Mouse (Mus musculus) CH12.LX (cell line): ENCODE measurements at regions not wholly inside any gene's neighbourhood (a gene's known extent, or its start where the extent isn't known, plus 50 kb on each side); places are given as distances from the start of the nearest gene placed in this dataset.

Experiments
- DNase-seq: peaks from one replicate; pipeline ENCODE4 v3.0.0-alpha.2; 2013; ENCODE audit errors: extremely low read depth
- H3K27ac ChIP-seq: 2 replicates; pipeline ENCODE4 v1.5.1; 2012; ENCODE audit warnings: low read depth, mild to moderate bottlenecking, control low read depth, moderate library complexity; ENCODE audit not compliant: insufficient read depth
- H3K27me3 ChIP-seq: replicated peaks from 2 replicates; pipeline ENCODE3; 2012; ENCODE audit warnings: inconsistent platforms
- H3K36me3 ChIP-seq, 2 experiments: replicated peaks in 1 of 2; 2 replicates each; pipeline versions ENCODE3 to v1.6.1; 2012; ENCODE audit warnings: inconsistent platforms in 1 of 2, low read length in 1 of 2, mild to moderate bottlenecking in 1 of 2, mixed read lengths in 1 of 2, moderate library complexity in 1 of 2; ENCODE audit not compliant: control insufficient read depth in 1 of 2, insufficient read depth in 1 of 2
- H3K4me1 ChIP-seq, 2 experiments: 2 replicates each; pipeline ENCODE4 v1.6.1; 2012; ENCODE audit warnings: inconsistent platforms in 1 of 2, moderate library complexity in 1 of 2; ENCODE audit not compliant: insufficient read depth in 2 of 2, control insufficient read depth in 1 of 2
- H3K4me2 ChIP-seq: 2 replicates; pipeline ENCODE4 v1.6.1; 2012; ENCODE audit warnings: low read depth, mild to moderate bottlenecking, control low read depth; ENCODE audit not compliant: poor library complexity, insufficient read depth, severe bottlenecking
- H3K4me3 ChIP-seq, 3 experiments: fragments of 150-350 bp in 1 of 3; sonication (generic) in 1 of 3; replicated peaks in 1 of 3; 2 replicates each; pipeline versions ENCODE3 to v1.5.1; 2011 to 2012; ENCODE audit warnings: low read depth in 2 of 3, low read length in 2 of 3, mild to moderate bottlenecking in 2 of 3, moderate library complexity in 2 of 3, control low read depth in 1 of 3, improper control_type of control experiment in 1 of 3, inconsistent platforms in 1 of 3, mixed read lengths in 1 of 3; ENCODE audit not compliant: poor library complexity in 1 of 3
- H3K79me2 ChIP-seq: replicated peaks from 2 replicates; pipeline ENCODE4 v1.6.1; 2012; ENCODE audit warnings: mild to moderate bottlenecking, moderate library complexity; ENCODE audit not compliant: control insufficient read depth, poor library complexity, insufficient read depth, severe bottlenecking; ENCODE audit errors: extremely low read depth
- H3K9ac ChIP-seq: 2 replicates; pipeline ENCODE4 v1.6.1; 2012; ENCODE audit warnings: low read depth, mild to moderate bottlenecking, control low read depth, moderate library complexity; ENCODE audit not compliant: insufficient read depth
- H3K9me3 ChIP-seq: replicated peaks from 2 replicates; pipeline ENCODE3; 2012; ENCODE audit warnings: low read length, inconsistent platforms, mixed read lengths
- CHD1 ChIP-seq: IDR thresholded peaks from 2 replicates; pipeline ENCODE4 v1.6.1; 2012; ENCODE audit warnings: low read depth, low read length, improper control_type of control experiment, inconsistent platforms
- CHD2 ChIP-seq: IDR thresholded peaks from 2 replicates; pipeline ENCODE4 v1.6.1; 2011; ENCODE audit warnings: low read length, improper control_type of control experiment
- CTCF ChIP-seq, 2 experiments: IDR thresholded peaks in 1 of 2; conservative IDR thresholded peaks in 1 of 2; 2 replicates each; pipeline ENCODE4 v1.5.1; 2011 to 2012; ENCODE audit warnings: low read depth in 2 of 2, low read length in 2 of 2, improper control_type of control experiment in 1 of 2, inconsistent platforms in 1 of 2, mild to moderate bottlenecking in 1 of 2, moderate library complexity in 1 of 2
- E2F4 ChIP-seq: IDR thresholded peaks from 2 replicates; pipeline ENCODE4 v1.6.1; 2011; ENCODE audit warnings: low read depth, low read length, improper control_type of control experiment; ENCODE audit not compliant: insufficient replicate concordance
- ELF1 ChIP-seq: IDR thresholded peaks from 2 replicates; pipeline ENCODE4 v1.6.1; 2014; ENCODE audit warnings: low read depth, mild to moderate bottlenecking, inconsistent platforms, low read length, improper control_type of control experiment
- HCFC1 ChIP-seq: IDR thresholded peaks from 2 replicates; pipeline ENCODE4 v1.6.1; 2012; ENCODE audit warnings: low read depth, mild to moderate bottlenecking, inconsistent platforms, low read length, improper control_type of control experiment
- IRF4 ChIP-seq: IDR thresholded peaks from 2 replicates; pipeline ENCODE4 v1.6.1; 2014; ENCODE audit warnings: low read depth, mild to moderate bottlenecking, inconsistent platforms, low read length, improper control_type of control experiment
- JUND ChIP-seq: conservative IDR thresholded peaks from 2 replicates; pipeline ENCODE4 v1.6.1; 2011; ENCODE audit warnings: low read depth, low read length, improper control_type of control experiment
- KAT2A ChIP-seq: IDR thresholded peaks from 2 replicates; pipeline ENCODE4 v1.6.1; 2012; ENCODE audit warnings: low read length, improper control_type of control experiment, inconsistent platforms; ENCODE audit not compliant: insufficient replicate concordance
- MAX ChIP-seq: IDR thresholded peaks from 2 replicates; pipeline ENCODE4 v1.6.1; 2011; ENCODE audit warnings: low read length, improper control_type of control experiment
- MEF2A ChIP-seq: IDR thresholded peaks from 2 replicates; pipeline ENCODE4 v1.6.1; 2014; ENCODE audit warnings: low read depth, mild to moderate bottlenecking, inconsistent platforms, low read length, improper control_type of control experiment, borderline replicate concordance
- MYC ChIP-seq: IDR thresholded peaks from 2 replicates; pipeline ENCODE4 v1.6.1; 2011; ENCODE audit warnings: low read depth, mild to moderate bottlenecking, improper control_type of control experiment, low read length
- NELFE ChIP-seq: IDR thresholded peaks from 2 replicates; pipeline ENCODE4 v1.6.1; 2011; ENCODE audit warnings: low read depth, low read length, improper control_type of control experiment
- NRF1 ChIP-seq: IDR thresholded peaks from 2 replicates; pipeline ENCODE4 v1.6.1; 2014; ENCODE audit warnings: low read depth, mild to moderate bottlenecking, inconsistent platforms, low read length, improper control_type of control experiment, moderate library complexity
- PAX5 ChIP-seq: IDR thresholded peaks from 2 replicates; pipeline ENCODE4 v1.6.1; 2012; ENCODE audit warnings: low read length, inconsistent platforms, mixed read lengths
- POLR2A ChIP-seq: IDR thresholded peaks from 2 replicates; pipeline ENCODE4 v1.6.1; 2011; ENCODE audit warnings: low read depth, mild to moderate bottlenecking, improper control_type of control experiment, low read length
- POLR2AphosphoS2 ChIP-seq: IDR thresholded peaks from 2 replicates; pipeline ENCODE4 v1.6.1; 2011; ENCODE audit warnings: low read depth, low read length, improper control_type of control experiment
- RAD21 ChIP-seq: IDR thresholded peaks from 2 replicates; pipeline ENCODE4 v1.6.1; 2011; ENCODE audit warnings: low read depth, mild to moderate bottlenecking, low read length, improper control_type of control experiment, moderate library complexity
- RCOR1 ChIP-seq: conservative IDR thresholded peaks from 2 replicates; pipeline ENCODE4 v1.6.1; 2012; ENCODE audit warnings: low read depth, mild to moderate bottlenecking, inconsistent platforms, low read length, improper control_type of control experiment
- SIN3A ChIP-seq: IDR thresholded peaks from 2 replicates; pipeline ENCODE4 v1.6.1; 2012; ENCODE audit warnings: low read length, improper control_type of control experiment, inconsistent platforms
- TBP ChIP-seq: conservative IDR thresholded peaks from 2 replicates; pipeline ENCODE4 v1.6.1; 2011; ENCODE audit warnings: low read depth, low read length, improper control_type of control experiment
- UBTF ChIP-seq: IDR thresholded peaks from 2 replicates; pipeline ENCODE4 v1.6.1; 2012; ENCODE audit warnings: low read depth, mild to moderate bottlenecking, inconsistent platforms, low read length, improper control_type of control experiment, moderate library complexity
- USF1 ChIP-seq: IDR thresholded peaks from 2 replicates; pipeline ENCODE4 v1.6.1; 2014; ENCODE audit warnings: low read depth, mild to moderate bottlenecking, inconsistent platforms, low read length, improper control_type of control experiment
- USF2 ChIP-seq: conservative IDR thresholded peaks from 2 replicates; pipeline ENCODE4 v1.6.1; 2011; ENCODE audit warnings: low read depth, low read length, improper control_type of control experiment
- ZC3H11A ChIP-seq: IDR thresholded peaks from 2 replicates; pipeline ENCODE4 v1.6.1; 2012; ENCODE audit warnings: low read depth, mild to moderate bottlenecking, inconsistent platforms, low read length, improper control_type of control experiment
- ZKSCAN1 ChIP-seq: IDR thresholded peaks from 2 replicates; pipeline ENCODE4 v1.6.1; 2012; ENCODE audit warnings: low read depth, inconsistent platforms, low read length, improper control_type of control experiment, borderline replicate concordance
- ZMIZ1 ChIP-seq: IDR thresholded peaks from 2 replicates; pipeline ENCODE4 v1.6.1; 2012; ENCODE audit warnings: low read depth, mild to moderate bottlenecking, inconsistent platforms, low read length, improper control_type of control experiment
- ZNF384 ChIP-seq: IDR thresholded peaks from 2 replicates; pipeline ENCODE4 v1.6.1; 2012; ENCODE audit warnings: low read depth, low read length, improper control_type of control experiment, inconsistent platforms
- dilution Hi-C: fragments of 300-500 bp; cut with MboI; formaldehyde crosslinking; loops from 2 replicates; pipeline ENCODE4 v1.14.3; 2020; ENCODE audit warnings: low sequenced_read_pairs; ENCODE audit not compliant: extremely low pct_unique_long_range_greater_than_20kb, extremely low pct_ligation_motif_present
- in situ Hi-C: fragments of 300-500 bp; cut with MboI; formaldehyde crosslinking; loops from 3 replicates; pipeline ENCODE4 v1.14.3; 2019; ENCODE audit warnings: low sequenced_read_pairs, low pct_ligation_motif_present, low pct_unique_long_range_greater_than_20kb, mixed read lengths

GRCm38 (mm10) chr13:44607316-44608285 is 121.7 kb upstream of the Jarid2 start:
- Histone ChIP-seq H3K9me3 (no peaks in the 10 kb centered on the region), H3K79me2 (no peaks in the 10 kb centered on the region), H3K4me3 (no peak overlapping the region), H3K9ac (no peak overlapping the region), H3K27ac (no peak overlapping the region), H3K36me3 (no peaks in the 10 kb centered on the region), H3K27me3 (no peaks in the 10 kb centered on the region)
- in situ Hi-C loops (no loop called here), dilution Hi-C loops (no loop called here)
- no peak for TF ChIP-seq PAX5
- TF ChIP-seq JUND, result no peak
- no peak for TF ChIP-seq E2F4
- TF ChIP-seq POLR2AphosphoS2, result no peak
- TF ChIP-seq ELF1, result no peak
- TF ChIP-seq POLR2A, result no peak
- TF ChIP-seq USF2, result no peak
- no peak for TF ChIP-seq NELFE
- TF ChIP-seq ZKSCAN1, result no peak
- no peak for TF ChIP-seq TBP
- TF ChIP-seq IRF4, result no peak
- TF ChIP-seq ZMIZ1, result no peak
- no peak for TF ChIP-seq RCOR1
- no peak for TF ChIP-seq USF1
- TF ChIP-seq NRF1, result no peak
- no peak for TF ChIP-seq MYC
- TF ChIP-seq UBTF, result no peak
- no peak for TF ChIP-seq ZNF384
- TF ChIP-seq, all 38 proteins: peak for 0
- H3K4me2 ChIP-seq, result no peak overlapping the region
- peaks cover 0 to 9% of the 10 kb centered on the region in 2 experiments; a peak in 1 of 4 replicates for H3K4me1 ChIP-seq
- DNase-seq, result no peak

GRCm38 (mm10) chr13:44608286-44608675 is 121.0 kb upstream of the Jarid2 start:
- no peak for DNase-seq
- Histone ChIP-seq H3K4me1 (peaks cover 0 to 9% of the 10 kb centered on the region in 2 experiments; a peak in 1 of 4 replicates), H3K27me3 (no peaks in the 10 kb centered on the region), H3K27ac (no peak overlapping the region), H3K9me3 (no peaks in the 10 kb centered on the region), H3K4me2 (no peak overlapping the region), H3K36me3 (no peaks in the 10 kb centered on the region), H3K4me3 (no peak overlapping the region), H3K79me2 (no peaks in the 10 kb centered on the region), H3K9ac (no peak overlapping the region)
- in situ Hi-C loops, result no loop called here
- dilution Hi-C loops, result no loop called here
- TF ChIP-seq USF1, result no peak
- no peak for TF ChIP-seq E2F4
- TF ChIP-seq UBTF, result no peak
- TF ChIP-seq POLR2A, result no peak
- no peak for TF ChIP-seq ZC3H11A
- TF ChIP-seq KAT2A, result no peak
- no peak for TF ChIP-seq ZMIZ1
- no peak for TF ChIP-seq TBP
- no peak for TF ChIP-seq ELF1
- TF ChIP-seq RAD21, result no peak
- TF ChIP-seq SIN3A, result no peak
- TF ChIP-seq CHD2, result no peak
- no peak for TF ChIP-seq CTCF (conservative IDR thresholded peaks at IDR 0.05 in 1 of 2, IDR thresholded peaks at IDR 0.05 in 1 of 2; ENCODE audit: low read depth in 2 of 2, low read length in 2 of 2)
- TF ChIP-seq MAX, result no peak
- TF ChIP-seq HCFC1, result no peak
- TF ChIP-seq MEF2A, result no peak
- no peak for TF ChIP-seq CHD1
- no peak for TF ChIP-seq NRF1
